Mouse (Mus musculus) stomach, embryonic 15.5 days (tissue): ENCODE results near the gene Mthfd2. TPM values are rescaled to one million over a fixed set of nuclear protein-coding genes. Genes with fewer than 3 reads are reported as not detected.

ENCODE experiments used
- polyA plus RNA-seq: library from polyadenylated mRNA; unstranded; fragments of >200 nt; fragmentation: Nextera tagmentation; extraction: Ambion mirVana; gene quantifications from 2 replicates; pipeline ENCODE4 v1.2.1, GENCODE M21; 2015

Mthfd2 gene
- polyA plus RNA-seq, 1 experiment from 2014 or later, result 42.0 TPM

Other genes with a start within 250 kb of the Mthfd2 start
- gene Pcgf1, start 248.0 kb downstream of the Mthfd2 start, polyA plus RNA-seq, result 29.6 and 34.6 TPM in 2 replicates
- 0.59 and 0.63 TPM in 2 replicates for gene Lbx2, start 239.5 kb downstream of the Mthfd2 start, polyA plus RNA-seq
- 2.5 and 3.6 TPM in 2 replicates for gene Ccdc142, start 224.3 kb downstream of the Mthfd2 start, polyA plus RNA-seq
- gene Gm42688, start 224.3 kb downstream of the Mthfd2 start, polyA plus RNA-seq, result 2.7 and 2.8 TPM in 2 replicates
- 122 and 136 TPM in 2 replicates for gene Mrpl53, start 216.9 kb downstream of the Mthfd2 start, polyA plus RNA-seq
- gene Mogs, start 210.4 kb downstream of the Mthfd2 start, polyA plus RNA-seq, result 53.6 and 58.0 TPM in 2 replicates
- gene Wbp1, start 204.3 kb downstream of the Mthfd2 start, polyA plus RNA-seq, result 91.5 and 101 TPM in 2 replicates
- gene Ino80b, start 200.5 kb downstream of the Mthfd2 start, polyA plus RNA-seq, result 11.3 and 11.4 TPM in 2 replicates
- 31.3 and 31.9 TPM in 2 replicates for gene Rtkn, start 190.4 kb downstream of the Mthfd2 start, polyA plus RNA-seq
- gene Wdr54, start 169.5 kb downstream of the Mthfd2 start, polyA plus RNA-seq, result 3.6 and 5.1 TPM in 2 replicates
- 2.3 and 2.7 TPM in 2 replicates for gene 1700003E16Rik, start 169.5 kb downstream of the Mthfd2 start, polyA plus RNA-seq
- gene Dctn1, start 160.0 kb downstream of the Mthfd2 start, polyA plus RNA-seq, result 84.7 and 86.1 TPM in 2 replicates
- gene Slc4a5, start 106.1 kb downstream of the Mthfd2 start, polyA plus RNA-seq, result 0.26 and 0.40 TPM in 2 replicates
- gene Mob1a, start 108 bp upstream of the Mthfd2 start, polyA plus RNA-seq, result 63.5 and 64.5 TPM in 2 replicates
- gene Bola3, start 23.2 kb upstream of the Mthfd2 start, polyA plus RNA-seq, result 149 and 164 TPM in 2 replicates
- 39.6 and 40.0 TPM in 2 replicates for gene Tet3, start 133.2 kb upstream of the Mthfd2 start, polyA plus RNA-seq
- 74.3 and 76.2 TPM in 2 replicates for gene Dguok, start 181.1 kb upstream of the Mthfd2 start, polyA plus RNA-seq
- gene Actg2, start 210.4 kb upstream of the Mthfd2 start, polyA plus RNA-seq, result 1,291 and 1,344 TPM in 2 replicates
- 23.2 and 24.7 TPM in 2 replicates for gene Stambp, start 246.8 kb upstream of the Mthfd2 start, polyA plus RNA-seq